Mouse (Mus musculus) CD4-positive, CD25-positive, alpha-beta regulatory T cell, adult 2 months (primary cell): ENCODE data around the gene Inha.
A peak's percentile ranks its signal among the peaks of the same experiment; 100 is the strongest.

Experiments used
- DNase-seq: peaks from one replicate; pipeline ENCODE4 v3.0.0-alpha.2; 2012; ENCODE audit warnings: low read depth, low spot score

Gene Inha

DNA sequence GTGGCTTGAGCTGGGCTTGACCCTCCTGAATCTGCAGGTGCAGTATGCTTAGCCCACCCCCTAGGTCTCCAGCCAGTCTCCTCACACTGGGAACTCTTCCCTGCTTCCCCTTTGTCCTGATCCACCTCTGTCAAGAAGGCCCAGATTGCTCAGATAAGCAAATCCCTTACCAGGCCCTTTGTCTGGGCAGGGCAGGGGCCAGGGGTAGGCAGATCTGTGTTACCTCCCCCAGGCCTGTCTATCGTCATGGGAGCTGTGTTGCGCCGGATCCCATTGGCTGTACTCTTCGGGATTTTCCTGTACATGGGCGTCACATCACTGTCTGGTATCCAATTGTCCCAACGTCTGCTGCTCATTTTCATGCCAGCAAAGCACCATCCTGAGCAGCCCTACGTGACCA, 50.2 kb downstream of the Inha start:
- DNase-seq = no peak

DNA sequence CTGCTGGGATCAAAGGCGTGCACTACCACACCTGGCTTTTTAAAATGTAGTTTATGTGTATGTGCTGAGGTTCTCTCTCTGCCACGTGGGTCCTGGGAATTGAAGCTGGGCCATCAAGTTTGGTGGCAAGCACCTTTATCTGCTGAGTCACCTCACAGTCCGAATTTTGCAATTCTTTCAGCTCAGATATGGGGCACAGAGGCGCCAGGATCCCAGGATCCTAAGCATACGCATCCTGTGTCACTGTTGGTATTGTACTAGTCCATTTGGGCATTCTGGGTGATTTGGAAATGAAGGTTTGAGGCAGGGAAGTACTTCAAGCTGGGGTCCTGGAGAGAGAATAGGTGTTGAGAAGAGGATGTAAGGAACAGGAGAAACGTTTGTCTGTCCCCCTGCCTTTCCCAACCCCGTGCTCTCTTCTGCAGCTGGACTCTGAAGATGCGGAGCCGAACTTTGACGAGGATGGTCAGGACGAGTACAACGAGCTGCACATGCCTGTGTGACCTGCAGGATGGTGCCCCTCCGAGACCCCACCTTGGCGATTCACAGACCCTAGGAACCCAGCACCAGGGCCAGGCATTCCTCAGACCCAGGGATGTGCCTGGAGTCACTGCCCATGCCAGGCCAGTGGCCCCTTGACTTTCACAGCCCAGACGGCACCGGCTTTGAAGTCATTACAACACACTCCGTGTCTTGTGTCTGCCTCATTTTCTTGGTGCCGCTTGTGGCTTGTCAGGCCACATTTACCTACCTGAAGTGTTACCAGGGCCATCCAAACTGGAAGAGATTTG, 51.7 kb downstream of the Inha start:
- DNase-seq = no peak

DNA sequence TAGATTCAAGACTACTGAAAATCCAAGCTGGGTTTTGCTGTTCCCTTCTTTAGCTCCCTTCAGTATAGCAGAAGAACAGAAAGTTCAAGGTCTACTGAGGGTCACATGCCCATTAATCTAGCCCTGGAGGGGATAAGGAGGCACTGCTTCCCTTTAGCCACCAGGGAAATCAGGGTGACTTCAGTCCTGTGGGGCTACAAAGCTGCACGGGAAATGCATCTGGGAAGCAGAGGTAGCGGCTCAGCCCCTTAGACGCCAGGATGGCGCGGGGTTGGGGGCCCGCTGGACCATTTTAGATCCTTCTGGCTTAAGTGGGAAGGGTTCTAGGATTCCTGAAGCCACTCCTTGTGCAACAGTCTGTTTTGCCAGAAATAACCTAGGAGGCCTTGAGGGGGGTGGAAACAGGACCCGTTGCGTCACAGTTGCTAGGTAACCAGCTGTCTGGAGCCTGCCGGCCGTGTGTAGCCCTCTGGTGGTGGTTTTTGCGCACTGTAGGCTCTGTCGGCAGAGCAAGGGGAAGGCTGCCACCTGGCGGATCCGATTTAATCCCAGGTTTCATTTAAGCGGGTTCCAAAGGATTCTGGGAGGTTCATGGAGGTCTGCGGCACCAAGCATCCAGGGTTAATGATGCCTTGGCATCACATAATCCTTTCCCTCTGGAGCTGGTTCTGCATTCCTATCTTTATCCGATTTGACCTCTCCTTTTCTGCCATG, 52.5 kb downstream of the Inha start:
- peak; percentile 83 for DNase-seq
